Mouse (Mus musculus) megakaryocyte, embryonic 14.5 days (primary cell): ENCODE measurements around the gene Itk.

Experiments used
- FLI1 ChIP-seq: IDR thresholded peaks from 2 replicates; pipeline ENCODE4 v1.6.1; 2012; ENCODE audit warnings: low read length, inconsistent platforms, mixed read lengths
- GATA1 ChIP-seq: IDR thresholded peaks from 3 replicates; pipeline ENCODE4 v1.6.1; 2012; ENCODE audit warnings: mixed read lengths, low read length, inconsistent platforms, borderline replicate concordance

GRCm38 (mm10) chr11:46430123-46430522 is 40.8 kb upstream of the Itk start:
- TF ChIP-seq GATA1 = no peak
- no peak for TF ChIP-seq FLI1
